Mouse (Mus musculus): ENCODE data around the gene Pdcd10.
A peak's percentile ranks its signal among the peaks of the same experiment; 100 is the strongest.

Gene Pdcd10

GRCm38 (mm10) chr3:75556695-75557291, at the start of gene Pdcd10:
Gene Pdcd10, minus strand, starts transcription at chr3:75556856.
- peak; percentile 100 for DNase-seq (ENCODE audit: low read depth, low spot score)

GRCm38 (mm10) chr3:75584898-75585297, 28.2 kb upstream of the Pdcd10 start:
- no peak for DNase-seq (ENCODE audit: low read depth, low spot score)

DNA sequence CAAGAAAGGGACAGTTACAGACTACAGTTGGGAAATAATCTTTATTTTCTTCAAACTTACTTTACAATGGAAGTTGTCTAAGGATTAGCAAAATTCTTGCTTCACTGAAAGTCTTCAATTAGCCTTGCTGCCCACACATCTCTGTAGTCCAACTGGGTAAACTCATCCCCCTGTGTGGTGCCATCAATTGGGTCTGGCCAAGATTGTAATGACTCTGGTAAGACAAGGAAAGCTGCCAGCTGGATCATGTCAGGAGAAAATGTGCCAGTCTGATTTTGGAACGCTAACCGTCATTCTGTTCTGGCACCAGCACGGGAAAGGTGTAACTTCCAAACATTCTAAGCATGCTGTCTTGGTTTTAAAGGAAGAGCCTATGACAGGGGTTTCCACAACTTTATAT, 26.6 kb upstream of the Pdcd10 start:
- no peak for DNase-seq (ENCODE audit: low read depth, low spot score)

DNA sequence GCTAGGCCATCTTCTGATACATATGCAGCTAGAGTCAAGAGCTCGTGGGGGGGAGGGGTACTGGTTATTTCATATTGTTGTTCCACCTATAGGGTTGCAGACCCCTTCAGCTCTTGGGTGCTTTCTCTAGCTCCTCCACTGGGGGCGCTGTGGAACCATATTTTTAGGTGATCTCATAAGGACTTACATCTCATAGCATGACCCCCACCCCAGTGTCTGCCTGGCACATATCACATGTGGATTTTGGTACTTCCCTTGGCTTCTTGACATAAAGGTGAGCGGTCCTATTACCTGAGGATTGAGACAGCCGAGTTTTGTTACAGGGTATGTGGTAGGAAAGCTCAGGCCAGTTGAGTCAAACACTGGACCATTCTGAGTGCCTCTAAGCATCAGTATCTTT, 22.7 kb upstream of the Pdcd10 start:
- peak; percentile 33 for DNase-seq (ENCODE audit: low read depth, low spot score)

GRCm38 (mm10) chr3:75575582-75575981, 18.9 kb upstream of the Pdcd10 start:
- no peak for DNase-seq (ENCODE audit: low read depth, low spot score)

DNA sequence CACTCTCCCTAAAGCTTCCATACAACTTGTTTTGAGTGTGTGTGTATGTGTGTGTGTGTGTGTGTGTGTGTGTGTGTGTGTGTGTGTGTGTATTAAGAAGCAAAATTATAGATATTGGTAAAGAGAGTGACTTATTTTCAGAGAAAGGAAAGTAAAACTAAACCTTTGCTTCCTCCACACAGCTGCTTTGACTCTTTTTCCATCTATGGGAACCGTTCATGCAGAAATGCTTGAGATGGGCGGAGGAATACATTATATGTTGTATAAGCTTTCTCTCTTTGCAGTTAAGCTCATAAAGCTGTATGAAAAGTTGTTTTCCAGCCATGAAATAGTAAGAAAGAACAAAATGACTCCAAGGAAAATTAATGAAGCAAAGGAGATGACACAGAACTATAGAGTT, 17.4 kb upstream of the Pdcd10 start:
- no peak for DNase-seq (ENCODE audit: low read depth, low spot score)

- DNase-seq (ENCODE audit: low read depth, low spot score), result peak; percentile 96
Measured at GRCm38 (mm10) chr3:75557292-75557691, 636 bp upstream of the Pdcd10 start, which contains the start of gene Serpini1. Gene Serpini1, plus strand, starts transcription at chr3:75557547.

DNA sequence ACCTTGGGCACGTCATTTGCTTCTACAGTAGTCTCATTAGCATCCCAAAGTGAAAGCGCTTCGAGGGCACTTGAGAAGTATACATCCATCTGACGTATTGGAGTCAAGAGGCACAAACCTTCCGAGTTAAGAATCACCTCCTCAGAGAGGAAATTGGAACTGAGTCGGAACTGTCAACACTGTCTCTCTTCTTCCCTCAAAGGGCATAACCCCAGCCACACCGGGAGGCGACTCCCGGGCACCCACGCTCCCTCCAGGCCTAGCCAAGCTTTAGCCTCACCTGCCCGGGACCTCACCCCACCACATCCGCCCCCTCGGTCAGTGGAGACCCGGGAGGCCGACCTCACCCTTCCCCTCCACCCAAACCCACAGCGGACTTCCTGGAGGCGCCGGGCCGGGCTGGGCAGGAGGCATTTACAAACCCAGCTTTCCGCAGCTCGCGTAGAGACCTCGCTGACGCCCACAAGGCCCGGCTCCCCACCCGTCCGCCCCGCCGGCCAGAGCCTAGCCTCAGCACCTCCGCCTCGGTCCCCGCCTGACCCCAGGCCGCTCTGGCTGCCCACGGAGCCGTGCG, 448 bp downstream of the Pdcd10 start:
- DNase-seq (ENCODE audit: low read depth, low spot score), result peak; percentile 57

DNA sequence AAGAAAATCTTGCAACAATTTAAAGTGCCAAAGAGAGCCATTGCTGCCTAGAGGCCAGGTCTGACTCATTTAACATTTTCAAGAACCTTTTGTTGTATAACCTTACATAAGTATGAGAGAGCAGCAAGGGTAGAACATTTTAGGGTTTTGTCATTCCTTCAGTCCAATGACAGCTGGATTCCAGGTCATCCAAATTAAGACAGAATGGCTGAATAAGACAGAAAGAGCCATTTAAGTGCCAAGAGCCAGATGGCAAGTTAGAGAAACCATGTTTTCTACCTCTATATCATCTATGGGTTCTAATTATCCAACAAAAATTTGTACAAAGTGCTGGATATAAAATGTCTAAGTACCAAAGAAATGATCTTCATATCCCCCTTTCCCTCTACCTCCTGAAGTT, 5.4 kb downstream of the Pdcd10 start:
- DNase-seq (ENCODE audit: low read depth, low spot score), result no peak

GRCm38 (mm10) chr3:75544287-75544686, 12.4 kb downstream of the Pdcd10 start:
- no peak for DNase-seq (ENCODE audit: low read depth, low spot score)

- no peak for DNase-seq (ENCODE audit: low read depth, low spot score)
Measured at GRCm38 (mm10) chr3:75542852-75543251, 13.8 kb downstream of the Pdcd10 start.

DNA sequence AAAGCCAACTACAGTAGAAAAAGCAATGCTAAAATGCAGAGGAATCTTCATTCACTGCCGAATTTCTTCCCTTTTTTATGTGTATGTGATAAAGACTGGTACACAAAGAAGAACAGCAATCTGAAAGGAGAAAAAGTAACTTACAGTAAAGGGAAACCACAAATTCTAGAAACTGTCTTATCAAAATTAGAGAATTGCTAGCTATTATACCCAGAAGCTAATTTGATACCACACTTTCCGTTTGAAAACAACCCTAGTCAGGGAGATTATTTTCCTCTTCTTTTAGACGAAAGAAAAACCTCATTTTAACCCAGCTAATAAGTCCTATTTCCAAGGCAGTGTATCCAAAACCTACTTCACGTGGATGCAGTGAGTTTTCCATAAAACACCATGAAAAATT, 15.4 kb downstream of the Pdcd10 start:
- DNase-seq (ENCODE audit: low read depth, low spot score), result no peak

GRCm38 (mm10) chr3:75534045-75534834, 22.4 kb downstream of the Pdcd10 start:
- DNase-seq (ENCODE audit: low read depth, low spot score), result no peak

- no peak for DNase-seq (ENCODE audit: low read depth, low spot score)
Measured at GRCm38 (mm10) chr3:75531074-75531473, 25.6 kb downstream of the Pdcd10 start.

DNA sequence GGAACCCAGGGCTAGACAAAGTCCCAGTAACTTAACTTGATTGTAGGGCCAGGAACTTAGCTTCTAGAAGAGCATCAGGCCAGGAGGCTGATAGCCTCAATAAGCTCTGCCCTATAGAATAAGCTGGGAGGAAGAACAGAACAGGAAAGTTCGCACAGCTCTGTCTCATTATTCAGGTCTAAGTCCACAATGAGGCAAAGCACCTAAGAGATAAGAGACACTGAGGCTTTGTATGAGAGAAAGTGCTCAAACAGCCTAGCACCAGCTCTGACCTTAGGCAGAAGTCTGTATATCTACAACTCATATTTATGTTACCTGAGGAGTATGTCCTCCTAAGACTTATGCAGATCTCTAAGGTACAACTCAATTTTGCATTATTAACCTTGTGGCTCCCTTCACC, 34.1 kb downstream of the Pdcd10 start:
- DNase-seq (ENCODE audit: low read depth, low spot score), result no peak

- no peak for DNase-seq (ENCODE audit: low read depth, low spot score)
Measured at GRCm38 (mm10) chr3:75521314-75521713, 35.3 kb downstream of the Pdcd10 start.

GRCm38 (mm10) chr3:75517631-75518250, 38.9 kb downstream of the Pdcd10 start:
- peak; percentile 74 for DNase-seq (ENCODE audit: low read depth, low spot score)

DNA sequence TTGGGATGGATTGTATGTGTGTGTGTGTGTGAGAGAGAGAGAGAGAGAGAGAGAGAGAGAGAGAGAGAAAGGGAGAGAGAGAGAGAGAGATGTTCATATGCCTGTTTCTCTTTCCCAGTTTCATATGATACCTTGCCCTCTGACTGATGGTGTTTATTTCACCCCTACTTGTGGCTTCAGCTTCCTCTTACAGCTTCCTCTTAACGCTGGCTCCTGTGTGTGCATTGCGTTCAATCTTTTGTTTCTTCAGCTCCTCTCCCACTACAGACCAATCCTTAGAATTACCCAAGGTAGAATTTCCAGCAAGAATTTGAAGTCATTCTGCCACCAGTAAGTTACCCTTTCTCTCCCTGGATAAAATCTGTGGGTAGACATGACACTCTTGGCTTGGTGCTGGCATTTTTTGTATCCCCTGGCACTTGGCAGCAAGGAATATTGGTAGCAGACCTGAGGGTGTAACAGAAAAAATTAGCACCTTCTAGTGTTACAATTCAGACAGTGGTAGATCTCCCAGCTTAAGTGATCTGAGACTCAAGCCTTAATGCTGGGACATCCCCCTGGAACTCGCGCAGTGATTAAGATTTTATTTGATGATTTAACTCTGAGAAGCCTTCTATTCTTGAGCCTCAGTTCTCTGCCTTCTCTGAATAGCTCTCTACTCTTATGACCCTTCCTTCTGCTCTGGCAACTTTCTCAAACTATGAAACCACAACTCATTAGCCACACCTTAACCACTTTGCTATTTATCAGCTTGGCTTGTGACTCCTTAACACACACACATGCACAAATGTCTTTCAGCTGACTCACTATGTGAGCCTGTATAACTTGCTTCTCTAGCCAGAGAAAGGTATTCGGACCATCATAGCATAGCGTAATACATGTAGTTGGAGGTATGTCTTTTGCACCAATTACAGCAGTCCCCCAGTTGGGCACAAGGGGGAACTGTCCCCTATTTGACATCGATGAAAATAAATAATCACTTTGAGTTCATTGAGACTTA, 57.4 kb downstream of the Pdcd10 start:
- peak; percentile 85 for DNase-seq (ENCODE audit: low read depth, low spot score)

- DNase-seq (ENCODE audit: low read depth, low spot score), result peak; percentile 27
Measured at GRCm38 (mm10) chr3:75492913-75493312, 63.7 kb downstream of the Pdcd10 start.

DNA sequence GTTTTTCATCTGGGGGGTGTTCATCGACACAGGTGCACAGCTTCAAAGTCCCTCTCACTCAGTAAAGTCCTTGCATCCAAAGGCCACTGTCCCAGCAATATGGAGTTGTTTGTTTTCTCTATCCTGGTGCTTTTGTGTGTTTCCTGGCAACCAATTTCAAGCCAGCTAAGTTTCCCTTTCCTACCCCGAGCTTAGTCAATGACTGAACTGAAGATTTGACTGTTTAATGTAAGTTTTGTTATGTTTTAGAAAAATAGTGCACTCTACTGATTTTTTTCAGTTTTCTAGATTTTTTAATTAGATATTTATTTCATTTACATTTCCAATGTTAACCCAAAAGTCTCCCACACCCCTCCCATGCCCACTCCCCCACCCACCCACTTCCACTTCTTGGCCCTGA, 74.6 kb downstream of the Pdcd10 start, which contains the start of gene Wdr49:
Gene Wdr49 (minus strand): TSS at position 101 of the 400 bp plus-strand sequence.
- no peak for DNase-seq (ENCODE audit: low read depth, low spot score)

DNA sequence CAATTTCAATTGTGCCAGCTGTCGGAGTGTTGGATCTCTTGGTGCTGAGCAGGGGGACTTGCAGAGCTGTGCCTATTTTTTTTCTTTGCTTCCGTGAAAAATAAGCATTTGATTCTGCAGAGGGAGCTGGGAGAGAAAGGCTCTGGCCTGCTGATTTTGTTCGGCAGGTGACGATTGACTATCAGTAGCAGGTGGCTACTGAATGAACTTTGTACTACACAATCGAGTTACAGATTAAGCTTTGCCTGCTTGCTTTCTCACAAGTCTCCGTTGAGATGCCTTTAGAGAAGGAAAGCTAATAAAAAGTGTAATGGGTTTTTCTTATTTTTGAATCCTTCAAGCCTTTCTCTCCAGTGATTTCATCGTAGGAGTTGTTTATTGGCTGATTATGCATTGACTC, 81.5 kb downstream of the Pdcd10 start:
- no peak for DNase-seq (ENCODE audit: low read depth, low spot score)
